Mouse (Mus musculus) limb, embryonic 11.5 days (tissue): Measurements from ENCODE around the gene Gm10337. TPM values are rescaled to one million over a fixed set of nuclear protein-coding genes. Genes with fewer than 3 reads are reported as not detected.

ENCODE experiments used
- ATAC-seq: fragments of 200-750 bp; cut with Nextera tagmentation; 2 replicates; pipeline ENCODE4 v1.8.0; 2017; ENCODE audit warnings: low read depth; ENCODE audit not compliant: insufficient number of reproducible peaks, low FRiP score, low TSS enrichment
- DNase-seq: peaks from one replicate; pipeline ENCODE4 v3.0.0-alpha.2; 2015; ENCODE audit warnings: low spot score
- H3K27ac ChIP-seq: fragments of 300-500 bp; sonication (generic); replicated peaks from 2 replicates; pipeline ENCODE4 v1.5.1; 2014; ENCODE audit warnings: low read depth, mild to moderate bottlenecking, low read length
- H3K27me3 ChIP-seq: fragments of 300-500 bp; sonication (generic); 2 replicates; pipeline ENCODE4 v1.6.1; 2014; ENCODE audit warnings: mild to moderate bottlenecking, low read length, mixed read lengths; ENCODE audit not compliant: control insufficient read depth, insufficient read depth
- H3K36me3 ChIP-seq: fragments of 300-500 bp; sonication (generic); 2 replicates; pipeline ENCODE4 v1.6.1; 2014; ENCODE audit warnings: mild to moderate bottlenecking, low read length, moderate library complexity, mixed read lengths; ENCODE audit not compliant: control insufficient read depth, insufficient read depth
- H3K4me1 ChIP-seq: fragments of 300-500 bp; sonication (generic); 2 replicates; pipeline ENCODE4 v1.6.1; 2014; ENCODE audit warnings: low read length, mixed read lengths; ENCODE audit not compliant: control insufficient read depth, insufficient read depth
- H3K4me2 ChIP-seq: fragments of 300-500 bp; sonication (generic); 2 replicates; pipeline ENCODE4 v1.6.1; 2014; ENCODE audit warnings: low read depth, mild to moderate bottlenecking, moderate library complexity; ENCODE audit not compliant: severe bottlenecking
- H3K4me3 ChIP-seq: fragments of 300-500 bp; sonication (generic); 2 replicates; pipeline ENCODE4 v1.5.1; 2014; ENCODE audit warnings: low read depth, low read length
- H3K9ac ChIP-seq: fragments of 300-500 bp; sonication (generic); 2 replicates; pipeline ENCODE4 v1.6.1; 2014; ENCODE audit warnings: mild to moderate bottlenecking, low read length
- H3K9me3 ChIP-seq: fragments of 300-500 bp; sonication (generic); 2 replicates; pipeline ENCODE4 v1.6.1; 2016; ENCODE audit warnings: low read length; ENCODE audit not compliant: control insufficient read depth
- WGBS: fragments of 180-500 bp; shearing (Covaris S2); extraction: QIAGEN DNeasy Blood & Tissue Kit; methylation state at CpG from one replicate; pipeline ENCODE4 v1.1.7; 2014; 5-methylcytosine and 5-hydroxymethylcytosine counted together
- polyA plus RNA-seq: library from polyadenylated mRNA; unstranded; fragments of >200 nt; fragmentation: Nextera tagmentation; extraction: Ambion mirVana; gene quantifications from 2 replicates; pipeline ENCODE4 v1.2.1, GENCODE M21; 2014

Gene Gm10337
- 6.1 TPM in 1 of 2 replicates, not detected in the other for polyA plus RNA-seq

GRCm38 (mm10) chr15:102503447-102503846 lies at the start of gene Gm10337:
Gene Gm10337, plus strand, starts transcription at chr15:102503722.
- H3K27ac ChIP-seq: no peak within 1 kb of the TSS
- no peak within 1 kb of the TSS for H3K9ac ChIP-seq
- H3K36me3 ChIP-seq: peaks cover 38% of the 10 kb centered on the region
- DNase-seq (no peak), ATAC-seq (no peak)
- H3K4me3 ChIP-seq: no peak within 1 kb of the TSS
- H3K9me3 ChIP-seq: no peaks in the 10 kb centered on the region
- no peaks in the 10 kb centered on the region for H3K27me3 ChIP-seq
- no peaks in the 10 kb centered on the region for H3K4me1 ChIP-seq
- 90% methylated on average over 1 of the region's 1 CpGs for WGBS
- H3K4me2 ChIP-seq: no peak within 1 kb of the TSS; the same call in 1 of the 2 replicates

GRCm38 (mm10) chr15:102455993-102456392 lies 47.5 kb upstream of the Gm10337 start:
- Histone ChIP-seq H3K36me3 (no peaks in the 10 kb centered on the region), H3K27me3 (no peaks in the 10 kb centered on the region), H3K9ac (no peak overlapping the region), H3K4me1 (no peaks in the 10 kb centered on the region), H3K27ac (no peak overlapping the region), H3K4me2 (no peak overlapping the region), H3K9me3 (no peaks in the 10 kb centered on the region), H3K4me3 (no peak overlapping the region)
- DNase-seq: no peak
- ATAC-seq: no peak
- 36% methylated on average over 6 of the region's 6 CpGs for WGBS

- Histone ChIP-seq H3K9me3 (no peaks in the 10 kb centered on the region), H3K4me1 (no peaks in the 10 kb centered on the region), H3K9ac (no peak overlapping the region; the same call in 1 of the 2 replicates), H3K27me3 (no peaks in the 10 kb centered on the region), H3K36me3 (no peaks in the 10 kb centered on the region), H3K4me2 (peak overlapping the region; percentile 51), H3K27ac (no peak overlapping the region), H3K4me3 (peak overlapping the region; percentile 42)
- ATAC-seq: no peak
- DNase-seq: no peak
- WGBS: 78% methylated on average over 5 of the region's 5 CpGs
Observed at GRCm38 (mm10) chr15:102458050-102458736, 45.3 kb upstream of the Gm10337 start.

DNA sequence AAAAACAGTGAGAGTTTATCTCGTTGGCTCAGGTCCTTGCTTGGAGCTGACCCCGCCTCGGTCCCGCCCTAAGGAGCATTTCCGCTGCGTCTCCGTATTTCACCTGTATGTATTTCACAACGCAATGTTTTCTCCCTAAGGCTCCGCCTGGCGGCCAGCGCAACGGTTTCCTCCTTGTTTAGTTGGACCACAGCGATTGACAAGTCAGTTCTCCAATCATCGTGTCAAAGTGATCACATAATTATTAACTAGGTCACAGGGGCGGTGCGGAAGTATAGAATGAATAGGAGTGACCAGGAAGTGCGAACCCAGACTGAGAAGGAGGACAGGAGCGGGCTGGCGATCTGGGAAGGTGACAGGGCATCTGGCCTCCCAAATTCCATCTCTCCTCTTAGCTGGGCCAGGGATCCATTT lies 44.6 kb upstream of the Gm10337 start, which contains the start of gene Prr13:
Gene Prr13, plus strand, starts transcription at position 125 of the 414 bp plus-strand sequence.
- ATAC-seq: peak; percentile 71; the same call in 1 of the 2 replicates
- peak; percentile 89 for DNase-seq
- H3K27me3 ChIP-seq: no peaks in the 10 kb centered on the region

DNA sequence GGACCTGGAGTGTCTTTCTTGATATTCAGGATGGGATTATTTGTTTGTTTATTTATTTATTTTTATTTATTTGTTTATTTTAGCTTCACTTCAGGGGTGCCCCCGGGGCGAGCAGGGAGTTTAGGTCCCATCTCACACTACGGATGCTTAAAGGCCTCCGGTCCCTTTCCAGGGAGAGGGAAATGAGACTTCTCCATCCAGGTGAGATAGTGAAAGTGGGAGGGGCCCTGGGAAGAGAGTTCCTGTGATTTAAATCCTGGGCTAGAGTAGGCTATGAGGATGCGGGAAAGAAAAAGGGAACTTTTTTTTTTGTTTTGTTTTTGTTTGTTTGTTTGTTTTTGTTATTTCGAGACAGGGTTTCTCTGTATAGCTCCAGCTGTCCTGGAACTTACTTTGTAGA lies 44.1 kb upstream of the Gm10337 start:
- Histone ChIP-seq H3K4me2 (peak overlapping the region; percentile 51), H3K36me3 (no peaks in the 10 kb centered on the region), H3K4me1 (no peaks in the 10 kb centered on the region), H3K27me3 (no peaks in the 10 kb centered on the region), H3K9ac (peak overlapping the region; percentile 24), H3K4me3 (peak overlapping the region; percentile 42), H3K9me3 (no peaks in the 10 kb centered on the region), H3K27ac (no peak overlapping the region)
- no peak for DNase-seq
- 39% methylated on average over 6 of the region's 6 CpGs for WGBS
- ATAC-seq: no peak

More for the DNA sequence above, 44.6 kb upstream of the Gm10337 start, which contains the start of gene Prr13:
- Histone ChIP-seq H3K9ac (peak within 1 kb of the TSS; percentile 24), H3K4me2 (peak within 1 kb of the TSS; percentile 51), H3K27ac (no peak within 1 kb of the TSS), H3K4me1 (no peaks in the 10 kb centered on the region), H3K36me3 (no peaks in the 10 kb centered on the region), H3K9me3 (no peaks in the 10 kb centered on the region), H3K4me3 (peak within 1 kb of the TSS; percentile 42)
- WGBS: under 1% methylated on average over 19 of the region's 19 CpGs

- ATAC-seq (no peak), DNase-seq (no peak)
- Histone ChIP-seq H3K4me2 (no peak overlapping the region), H3K36me3 (no peaks in the 10 kb centered on the region), H3K9ac (no peak overlapping the region), H3K27ac (no peak overlapping the region), H3K9me3 (no peaks in the 10 kb centered on the region), H3K4me3 (no peak overlapping the region), H3K4me1 (no peaks in the 10 kb centered on the region), H3K27me3 (no peaks in the 10 kb centered on the region)
- 72% methylated on average over 5 of the region's 5 CpGs for WGBS
Observed at GRCm38 (mm10) chr15:102459847-102460246, 43.7 kb upstream of the Gm10337 start.

GRCm38 (mm10) chr15:102460409-102460808 lies 43.1 kb upstream of the Gm10337 start:
- Histone ChIP-seq H3K4me3 (no peak overlapping the region), H3K9me3 (no peaks in the 10 kb centered on the region), H3K36me3 (no peaks in the 10 kb centered on the region), H3K27me3 (no peaks in the 10 kb centered on the region), H3K4me2 (no peak overlapping the region), H3K4me1 (no peaks in the 10 kb centered on the region), H3K27ac (no peak overlapping the region), H3K9ac (no peak overlapping the region)
- ATAC-seq (no peak), DNase-seq (no peak)
- 86% methylated on average over 12 of the region's 12 CpGs for WGBS

DNA sequence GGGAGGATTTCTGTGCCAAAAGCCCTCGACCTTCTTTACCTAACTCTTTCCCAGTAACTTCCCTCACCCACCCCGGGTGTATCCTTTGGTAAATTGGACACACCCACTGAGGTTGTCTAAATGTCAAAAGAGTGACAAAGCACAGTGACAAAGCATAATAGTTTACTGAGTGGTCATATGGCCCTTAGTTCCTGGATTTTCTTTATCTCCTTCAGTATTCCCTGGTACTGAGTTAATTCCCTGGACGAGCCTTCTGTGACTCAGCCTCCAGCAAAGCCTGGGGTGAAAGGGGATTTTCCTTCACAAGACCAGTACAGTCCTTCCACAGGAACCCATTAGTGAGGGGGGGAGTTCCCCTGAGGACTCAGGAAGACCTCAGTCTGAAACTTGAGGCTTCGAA lies 42.6 kb upstream of the Gm10337 start:
- Histone ChIP-seq H3K4me3 (no peak overlapping the region), H3K4me1 (no peaks in the 10 kb centered on the region), H3K36me3 (no peaks in the 10 kb centered on the region), H3K27me3 (no peaks in the 10 kb centered on the region), H3K9ac (no peak overlapping the region), H3K9me3 (no peaks in the 10 kb centered on the region), H3K4me2 (no peak overlapping the region), H3K27ac (no peak overlapping the region)
- 63% methylated on average over 4 of the region's 4 CpGs for WGBS
- ATAC-seq: no peak
- no peak for DNase-seq
